Mouse (Mus musculus): ENCODE data around the gene Akap12.

- no peak for TF ChIP-seq POLR2A (IDR thresholded peaks at IDR 0.05; ENCODE audit: control insufficient read depth, extremely low read depth, insufficient read depth, low read length, poor library complexity)
- TF ChIP-seq CTCF (IDR thresholded peaks at IDR 0.05; ENCODE audit: borderline replicate concordance, control insufficient read depth, extremely low read depth, insufficient read depth, low read length, poor library complexity): no peak
Observed at GRCm38 (mm10) chr10:4380748-4381147, 114.6 kb downstream of the Akap12 start.
